Mouse (Mus musculus) heart, adult 2 months (tissue): Measurements from ENCODE around the gene Rgmb. TPM values are rescaled to one million over a fixed set of nuclear protein-coding genes. Genes with fewer than 3 reads are reported as not detected.

ENCODE experiments used
- DNase-seq, 2 experiments: peaks; one replicate each; pipeline ENCODE4 v3.0.0; 2021
- H3K27ac ChIP-seq: fragments of 200-600 bp; 2 replicates; pipeline ENCODE4 v1.8.1; 2022
- H3K27me3 ChIP-seq: fragments of 200-500 bp; 2 replicates; pipeline ENCODE4 v1.6.1; 2012; ENCODE audit warnings: mild to moderate bottlenecking, low read length, inconsistent platforms, mixed read lengths; ENCODE audit not compliant: control insufficient read depth, insufficient read depth
- H3K36me3 ChIP-seq: fragments of 200-500 bp; 2 replicates; pipeline ENCODE4 v1.6.1; 2012; ENCODE audit warnings: low read length, inconsistent platforms; ENCODE audit not compliant: control insufficient read depth, insufficient read depth
- H3K4me1 ChIP-seq: fragments of 200-500 bp; 2 replicates; pipeline ENCODE4 v1.6.1; 2011; ENCODE audit warnings: low read length; ENCODE audit not compliant: control insufficient read depth, insufficient read depth
- H3K4me3 ChIP-seq: fragments of 200-600 bp; 2 replicates; pipeline ENCODE4 v1.8.1; 2022
- H3K79me2 ChIP-seq: fragments of 200-500 bp; replicated peaks from 2 replicates; pipeline ENCODE4 v1.6.1; 2012; ENCODE audit warnings: mild to moderate bottlenecking, inconsistent platforms, low read length, moderate library complexity, mixed read lengths; ENCODE audit not compliant: control insufficient read depth, insufficient read depth
- H3K9ac ChIP-seq: fragments of 200-500 bp; 2 replicates; pipeline ENCODE4 v1.6.1; 2012; ENCODE audit warnings: low read depth, mild to moderate bottlenecking, control low read depth, inconsistent platforms, low read length, mixed read lengths
- CTCF ChIP-seq: fragments of 200-600 bp; IDR thresholded peaks from 2 replicates; pipeline ENCODE4 v1.8.1; 2022; ENCODE audit warnings: antibody characterized with exemption, mild to moderate bottlenecking, moderate library complexity
- EP300 ChIP-seq: fragments of 200-500 bp; IDR thresholded peaks from 2 replicates; pipeline ENCODE4 v1.6.1; 2011; ENCODE audit warnings: low read depth, low read length, control low read depth; ENCODE audit not compliant: insufficient read depth
- POLR2A ChIP-seq: fragments of 200-500 bp; IDR thresholded peaks from 2 replicates; pipeline ENCODE4 v1.6.1; 2011; ENCODE audit warnings: mild to moderate bottlenecking, low read depth, low read length, control low read depth; ENCODE audit not compliant: insufficient read depth
- WGBS: fragments of 180-500 bp; shearing (Covaris S2); methylation state at CpG from one replicate; pipeline ENCODE4 v1.1.7; 2018; 5-methylcytosine and 5-hydroxymethylcytosine counted together
- intact Hi-C: fragments of 180-260 bp; cut with DNase I; formaldehyde crosslinking; loops from one replicate; pipeline ENCODE4 v1.15.1; 2025
- long read RNA-seq: library from polyadenylated mRNA; stranded (forward); transcript quantifications from one replicate; pipeline ENCODE4 v2.0.0, GENCODE M21; 2021
- polyA plus RNA-seq: library from polyadenylated mRNA; depleted of rRNA; stranded (reverse); fragments of >200 nt; gene quantifications from 2 replicates; pipeline ENCODE4 v1.2.3, GENCODE M21; 2012; rRNA removed
- total RNA-seq, 2 experiments: library from RNA; stranded (reverse); gene quantifications; 2 replicates each; pipeline ENCODE4 v1.2.3; 2021

The Rgmb gene
- 10 to 100 TPM; 21.7 to 25.5 TPM for total RNA-seq
- polyA plus RNA-seq, result 17.2 and 19.5 TPM in 2 replicates
- long read RNA-seq, full-length matches to known transcripts, result 32 of 36 reads
- long read RNA-seq, partial matches to known transcripts, result 1 of 36 reads
- long read RNA-seq, other reads (novel, unspliced or antisense), result 3 of 36 reads

- Histone ChIP-seq H3K9ac (peak within 1 kb of the TSS; percentile 77), H3K27me3 (no peaks in the 10 kb centered on the region), H3K27ac (peak within 1 kb of the TSS; percentile 85), H3K4me1 (peaks cover 1% of the 10 kb centered on the region), H3K79me2 (no peaks in the 10 kb centered on the region; the same call in 1 of the 2 replicates), H3K36me3 (no peaks in the 10 kb centered on the region; the same call in 1 of the 2 replicates), H3K4me3 (peak within 1 kb of the TSS; percentile 79)
- intact Hi-C loops, result loop anchor here (2.0 to 5.0 kb wide), 2 partner anchors 26 to 41 kb away; no protein-coding TSS in a partner anchor
- peak; percentile 63 to 76 for DNase-seq
- TF ChIP-seq POLR2A (no peak), CTCF (peak; percentile 37)
- WGBS, result 1% methylated on average over 55 of the region's 55 CpGs
These were observed at the start of gene Rgmb for GRCm38 (mm10) chr17:15830766-15831644. TSS of gene Rgmb (minus strand) at chr17:15831039.

- Histone ChIP-seq H3K27me3 (no peaks in the 10 kb centered on the region), H3K79me2 (no peaks in the 10 kb centered on the region), H3K4me3 (no peak overlapping the region), H3K36me3 (peaks cover 4% of the 10 kb centered on the region), H3K4me1 (peaks cover 9% of the 10 kb centered on the region), H3K27ac (no peak overlapping the region), H3K9ac (no peak overlapping the region)
- intact Hi-C loops, result loop anchor here (5.0 kb wide), 1 partner anchor 42 kb away; the partner anchor contains the start of gene Rgmb
- 59% methylated on average over 6 of the region's 6 CpGs for WGBS
- TF ChIP-seq POLR2A (no peak), CTCF (no peak), EP300 (no peak)
- peak; percentile 23 to 33 for DNase-seq
These were observed 43.9 kb upstream of the Rgmb start for GRCm38 (mm10) chr17:15874765-15875164.

GRCm38 (mm10) chr17:15872093-15872492 is 41.3 kb upstream of the Rgmb start:
- Histone ChIP-seq H3K36me3 (peaks cover 4% of the 10 kb centered on the region), H3K27ac (no peak overlapping the region), H3K9ac (no peak overlapping the region), H3K79me2 (no peaks in the 10 kb centered on the region), H3K4me3 (no peak overlapping the region), H3K4me1 (peaks cover 9% of the 10 kb centered on the region), H3K27me3 (no peaks in the 10 kb centered on the region)
- no peak for DNase-seq
- TF ChIP-seq POLR2A (no peak), CTCF (no peak), EP300 (no peak)
- intact Hi-C loops, result loop anchor here (5.0 kb wide), 1 partner anchor 40 kb away; the partner anchor contains the start of gene Rgmb

GRCm38 (mm10) chr17:15865249-15865648 is 34.4 kb upstream of the Rgmb start:
- TF ChIP-seq POLR2A (no peak), CTCF (no peak), EP300 (no peak)
- intact Hi-C loops, result no loop called here
- Histone ChIP-seq H3K27me3 (no peaks in the 10 kb centered on the region), H3K79me2 (no peaks in the 10 kb centered on the region), H3K27ac (no peak overlapping the region), H3K4me1 (no peaks in the 10 kb centered on the region), H3K36me3 (no peaks in the 10 kb centered on the region), H3K9ac (no peak overlapping the region), H3K4me3 (no peak overlapping the region)
- DNase-seq, result no peak
- 97% methylated on average over 1 of the region's 1 CpGs for WGBS

GRCm38 (mm10) chr17:15862355-15862754 is 31.5 kb upstream of the Rgmb start:
- H3K27ac ChIP-seq, result no peak overlapping the region
- WGBS, result 47% methylated on average over 4 of the region's 4 CpGs
- no peak overlapping the region for H3K4me3 ChIP-seq
- no peaks in the 10 kb centered on the region for H3K79me2 ChIP-seq
- intact Hi-C loops, result no loop called here
- no peaks in the 10 kb centered on the region for H3K27me3 ChIP-seq
- no peak for TF ChIP-seq EP300
- no peak for TF ChIP-seq CTCF
- TF ChIP-seq POLR2A, result no peak
- H3K36me3 ChIP-seq, result no peaks in the 10 kb centered on the region
- DNase-seq, result no peak
- no peaks in the 10 kb centered on the region for H3K4me1 ChIP-seq
- no peak overlapping the region for H3K9ac ChIP-seq

GRCm38 (mm10) chr17:15853121-15853520 is 22.3 kb upstream of the Rgmb start:
- Histone ChIP-seq H3K4me1 (no peaks in the 10 kb centered on the region), H3K79me2 (no peaks in the 10 kb centered on the region), H3K27me3 (0 out of 2 replicates have a peak, but pooled peaks cover 2% of the 10 kb centered on the region), H3K4me3 (no peak overlapping the region), H3K9ac (no peak overlapping the region), H3K36me3 (no peaks in the 10 kb centered on the region), H3K27ac (no peak overlapping the region)
- DNase-seq, result no peak
- intact Hi-C loops, result no loop called here
- TF ChIP-seq EP300 (no peak), POLR2A (no peak), CTCF (no peak)
- 82% methylated on average over 2 of the region's 2 CpGs for WGBS
